Mouse (Mus musculus): ENCODE measurements at regions not wholly inside any gene's neighbourhood (a gene's known extent, or its start where the extent isn't known, plus 50 kb on each side); places are given as distances from the start of the nearest gene placed in this dataset.
A peak's percentile ranks its signal among the peaks of the same experiment; 100 is the strongest.

- Histone ChIP-seq H3K27ac (no peak overlapping the region), H3K4me1 (replicated peaks; ENCODE audit: control insufficient read depth in 2 of 2, insufficient read depth in 2 of 2, low read length in 1 of 2) (no peaks in the 10 kb centered on the region), H3K9ac (replicated peaks) (no peak overlapping the region), H3K27me3 (ENCODE audit: control insufficient read depth, insufficient read depth, low read length) (no peaks in the 10 kb centered on the region), H3K4me2 (ENCODE audit: low read depth) (no peak overlapping the region), H3K36me3 (replicated peaks; ENCODE audit: control insufficient read depth, insufficient read depth, low read depth) (no peaks in the 10 kb centered on the region), H3K4me3 (ENCODE audit: insufficient read depth in 1 of 2, low read depth in 2 of 2, low read length in 2 of 2) (no peak overlapping the region), H3K9me3 (ENCODE audit: control insufficient read depth, low read length) (no peaks in the 10 kb centered on the region)
- no peak for DNase-seq (ENCODE audit: low read depth in 3 of 3, low spot score in 3 of 3)
- ATAC-seq (ENCODE audit: insufficient read depth), result no peak
- TF ChIP-seq CTCF (IDR thresholded peaks at IDR 0.05; ENCODE audit: low read depth), result no peak
- no peak for TF ChIP-seq EP300 (IDR thresholded peaks at IDR 0.05; ENCODE audit: low read depth)
- WGBS (ENCODE audit: insufficient replicate concordance), result 36% methylated on average over 10 of the region's 10 CpGs
Observed at GRCm38 (mm10) chr16:5538836-5539510, 283.2 kb upstream of the Eef2kmt start.

GRCm38 (mm10) chr16:5537286-5538204 lies 281.8 kb upstream of the Eef2kmt start:
- no peaks in the 10 kb centered on the region for H3K4me1 ChIP-seq (replicated peaks; ENCODE audit: control insufficient read depth in 2 of 2, insufficient read depth in 2 of 2, low read length in 1 of 2)
- H3K9ac ChIP-seq (replicated peaks), result no peak overlapping the region
- H3K36me3 ChIP-seq (replicated peaks; ENCODE audit: control insufficient read depth, insufficient read depth, low read depth), result no peaks in the 10 kb centered on the region
- no peak overlapping the region for H3K27ac ChIP-seq
- H3K27me3 ChIP-seq (ENCODE audit: control insufficient read depth, insufficient read depth, low read length), result no peaks in the 10 kb centered on the region
- no peaks in the 10 kb centered on the region for H3K9me3 ChIP-seq (ENCODE audit: control insufficient read depth, low read length)
- no peak for ATAC-seq (ENCODE audit: insufficient read depth)
- H3K4me3 ChIP-seq (ENCODE audit: insufficient read depth in 1 of 2, low read depth in 2 of 2, low read length in 2 of 2), result no peak overlapping the region
- TF ChIP-seq CTCF (IDR thresholded peaks at IDR 0.05; ENCODE audit: low read depth), result peak; percentile 63
- TF ChIP-seq EP300 (IDR thresholded peaks at IDR 0.05; ENCODE audit: low read depth), result no peak
- no peak overlapping the region for H3K4me2 ChIP-seq (ENCODE audit: low read depth)
- WGBS (ENCODE audit: insufficient replicate concordance), result 29% methylated on average over 11 of the region's 11 CpGs
- no peak for DNase-seq (ENCODE audit: low read depth in 3 of 3, low spot score in 3 of 3)

DNA sequence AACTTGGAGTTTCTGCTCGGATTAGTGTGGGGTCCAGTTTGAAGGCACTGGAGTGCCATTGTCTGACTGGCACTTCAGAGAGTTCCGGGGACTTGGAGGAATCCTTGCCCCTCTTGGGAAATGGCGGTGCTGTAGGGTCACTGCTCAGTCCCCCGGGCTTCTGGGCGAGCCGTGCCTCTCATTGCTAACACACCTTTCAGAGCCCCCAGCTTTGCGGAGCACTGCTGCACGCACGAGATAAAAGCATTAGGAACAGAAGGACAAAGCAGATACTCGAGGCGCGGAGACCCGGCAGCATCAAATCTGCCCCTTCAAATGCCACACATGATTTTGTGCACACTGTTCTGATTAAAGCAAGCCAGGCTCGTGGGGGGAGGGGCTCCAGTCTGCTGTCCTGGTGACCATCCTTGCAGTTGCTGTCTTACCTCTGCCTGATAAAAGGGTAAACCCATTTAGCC lies 280.8 kb upstream of the Eef2kmt start:
- Histone ChIP-seq H3K4me1 (replicated peaks; ENCODE audit: control insufficient read depth in 2 of 2, insufficient read depth in 2 of 2, low read length in 1 of 2) (no peaks in the 10 kb centered on the region), H3K27ac (no peak overlapping the region), H3K9ac (replicated peaks) (no peak overlapping the region), H3K27me3 (ENCODE audit: control insufficient read depth, insufficient read depth, low read length) (no peaks in the 10 kb centered on the region), H3K4me3 (ENCODE audit: insufficient read depth in 1 of 2, low read depth in 2 of 2, low read length in 2 of 2) (no peak overlapping the region), H3K36me3 (replicated peaks; ENCODE audit: control insufficient read depth, insufficient read depth, low read depth) (no peaks in the 10 kb centered on the region), H3K9me3 (ENCODE audit: control insufficient read depth, low read length) (no peaks in the 10 kb centered on the region), H3K4me2 (ENCODE audit: low read depth) (no peak overlapping the region)
- 31% methylated on average over 14 of the region's 14 CpGs for WGBS (ENCODE audit: insufficient replicate concordance)
- no peak for ATAC-seq (ENCODE audit: insufficient read depth)
- no peak for TF ChIP-seq EP300 (IDR thresholded peaks at IDR 0.05; ENCODE audit: low read depth)
- no peak for TF ChIP-seq CTCF (IDR thresholded peaks at IDR 0.05; ENCODE audit: low read depth)
- DNase-seq (ENCODE audit: low read depth in 3 of 3, low spot score in 3 of 3), result no peak

DNA sequence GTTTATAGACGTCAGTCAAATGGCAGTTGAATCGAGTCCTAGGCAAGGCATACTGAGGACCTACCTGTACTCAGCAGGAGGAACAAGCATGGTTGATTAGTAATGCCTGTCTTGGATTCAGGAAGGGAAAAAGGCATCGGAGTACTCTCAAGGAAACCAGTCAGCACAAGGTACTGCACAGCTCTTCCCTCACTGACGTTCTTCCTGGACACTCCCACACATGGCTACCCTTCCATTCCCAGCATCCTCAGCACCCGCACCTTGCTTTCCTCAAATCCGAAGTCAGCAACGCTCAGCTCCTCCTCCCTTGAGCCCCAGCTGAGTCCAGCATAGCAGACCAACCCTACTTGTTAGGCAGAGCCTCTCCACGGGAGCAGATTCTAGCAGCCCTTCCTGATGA lies 279.6 kb upstream of the Eef2kmt start:
- H3K9me3 ChIP-seq (ENCODE audit: control insufficient read depth, low read length), result no peaks in the 10 kb centered on the region
- DNase-seq (ENCODE audit: low read depth in 3 of 3, low spot score in 3 of 3) (no peak), ATAC-seq (ENCODE audit: insufficient read depth) (no peak)
- TF ChIP-seq CTCF (IDR thresholded peaks at IDR 0.05; ENCODE audit: low read depth) (no peak), EP300 (IDR thresholded peaks at IDR 0.05; ENCODE audit: low read depth) (no peak)
- no peak overlapping the region for H3K27ac ChIP-seq
- 33% methylated on average over 8 of the region's 8 CpGs for WGBS (ENCODE audit: insufficient replicate concordance)
- no peak overlapping the region for H3K9ac ChIP-seq (replicated peaks)
- no peaks in the 10 kb centered on the region for H3K4me1 ChIP-seq (replicated peaks; ENCODE audit: control insufficient read depth in 2 of 2, insufficient read depth in 2 of 2, low read length in 1 of 2)
- no peaks in the 10 kb centered on the region for H3K36me3 ChIP-seq (replicated peaks; ENCODE audit: control insufficient read depth, insufficient read depth, low read depth)
- no peaks in the 10 kb centered on the region for H3K27me3 ChIP-seq (ENCODE audit: control insufficient read depth, insufficient read depth, low read length)
- H3K4me2 ChIP-seq (ENCODE audit: low read depth), result no peak overlapping the region
- H3K4me3 ChIP-seq (ENCODE audit: insufficient read depth in 1 of 2, low read depth in 2 of 2, low read length in 2 of 2), result no peak overlapping the region

- no peak for DNase-seq (ENCODE audit: low read depth in 3 of 3, low spot score in 3 of 3)
- Histone ChIP-seq H3K27me3 (ENCODE audit: control insufficient read depth, insufficient read depth, low read length) (no peaks in the 10 kb centered on the region), H3K9ac (replicated peaks) (no peak overlapping the region), H3K4me3 (ENCODE audit: insufficient read depth in 1 of 2, low read depth in 2 of 2, low read length in 2 of 2) (no peak overlapping the region), H3K4me1 (replicated peaks; ENCODE audit: control insufficient read depth in 2 of 2, insufficient read depth in 2 of 2, low read length in 1 of 2) (no peaks in the 10 kb centered on the region), H3K27ac (no peak overlapping the region), H3K4me2 (ENCODE audit: low read depth) (no peak overlapping the region), H3K36me3 (replicated peaks; ENCODE audit: control insufficient read depth, insufficient read depth, low read depth) (no peaks in the 10 kb centered on the region), H3K9me3 (ENCODE audit: control insufficient read depth, low read length) (no peaks in the 10 kb centered on the region)
- TF ChIP-seq EP300 (IDR thresholded peaks at IDR 0.05; ENCODE audit: low read depth), result no peak
- peak; percentile 13; the same call in 1 of the 2 replicates for TF ChIP-seq CTCF (IDR thresholded peaks at IDR 0.05; ENCODE audit: low read depth)
- ATAC-seq (ENCODE audit: insufficient read depth), result no peak
- 38% methylated on average over 5 of the region's 5 CpGs for WGBS (ENCODE audit: insufficient replicate concordance)
Observed at GRCm38 (mm10) chr16:5534862-5535261, 279.1 kb upstream of the Eef2kmt start.

All from liver, embryonic 14.5 days (tissue).